Mouse (Mus musculus): Measurements from ENCODE around the gene Cfap36. TPM values are rescaled to one million over a fixed set of nuclear protein-coding genes. Genes with fewer than 3 reads are reported as not detected.

Gene Cfap36
- total and polyA plus RNA-seq, 3 experiments, result 2.8 to 15.8 (median 15.6) TPM

GRCm38 (mm10) chr11:29171959-29172391 lies 75.2 kb downstream of the Cfap36 start:
- peak; percentile 49 to 65 for DNase-seq
- Histone ChIP-seq H3K27ac (peak overlapping the region; percentile 96), H3K9ac (ENCODE audit: low read depth, low read length) (peak overlapping the region; percentile 61), H3K36me3 (ENCODE audit: control insufficient read depth, insufficient read depth, low read length) (peaks cover 2% of the 10 kb centered on the region; the same call in 1 of the 2 replicates), H3K4me3 (peak overlapping the region; percentile 92), H3K27me3 (ENCODE audit: control insufficient read depth, insufficient read depth, low read length) (no peaks in the 10 kb centered on the region), H3K4me1 (ENCODE audit: control insufficient read depth, insufficient read depth, low read length) (peaks cover 2% of the 10 kb centered on the region; the same call in 1 of the 2 replicates), H3K79me2 (replicated peaks; ENCODE audit: control insufficient read depth, insufficient read depth, low read length) (no peaks in the 10 kb centered on the region)
- under 1% methylated on average over 34 of the region's 34 CpGs for WGBS
- intact Hi-C loops (cut with DNase I), result loop anchor here (2.0 to 10.0 kb wide), 3 partner anchors 41 to 343 kb away; partner anchors contain the start of genes Ccdc88a, Pnpt1 and Prorsd1
- TF ChIP-seq POLR2A (IDR thresholded peaks at IDR 0.05; ENCODE audit: insufficient read depth, low read depth, low read length) (no peak), CTCF (IDR thresholded peaks at IDR 0.05) (no peak), EP300 (IDR thresholded peaks at IDR 0.05; ENCODE audit: insufficient read depth, low read depth, low read length) (0 out of 2 replicates have a peak, but pooled peaks have one; percentile 20)

Other genes with a start within 250 kb of the Cfap36 start
- gene Pnpt1, start 116.7 kb downstream of the Cfap36 start, total RNA-seq (2021), result 10 to 100 TPM; 25.7 to 29.1 TPM
- gene Pnpt1, start 116.7 kb downstream of the Cfap36 start, polyA plus RNA-seq (2012; rRNA removed), result 11.7 and 13.2 TPM in 2 replicates
- gene Ppp4r3b, start 74.5 kb downstream of the Cfap36 start, total RNA-seq (2021), result 10 to 100 TPM; 28.4 to 41.2 TPM
- 3.7 and 5.9 TPM in 2 replicates for gene Ppp4r3b, start 74.5 kb downstream of the Cfap36 start, polyA plus RNA-seq (2012; rRNA removed)
- 1 to 10 TPM; 5.5 to 9.0 TPM for gene Ccdc88a, start 126.2 kb upstream of the Cfap36 start, total RNA-seq (2021)
- gene Ccdc88a, start 126.2 kb upstream of the Cfap36 start, polyA plus RNA-seq (2012; rRNA removed), result 1.00 and 1.6 TPM in 2 replicates

Data from heart, adult 2 months (tissue).